Mouse (Mus musculus) megakaryocyte, embryonic 14.5 days (primary cell): ENCODE data around the gene Car12. TPM values are rescaled to one million over a fixed set of nuclear protein-coding genes. Genes with fewer than 3 reads are reported as not detected.

Experiments
- H3K27me3 ChIP-seq: replicated peaks from 2 replicates; pipeline ENCODE3; 2012; ENCODE audit warnings: inconsistent platforms
- H3K36me3 ChIP-seq: replicated peaks from 2 replicates; pipeline ENCODE3; 2012; ENCODE audit warnings: low read length, inconsistent platforms, mixed read lengths
- H3K4me1 ChIP-seq: 2 replicates; pipeline ENCODE4 v1.6.1; 2012; ENCODE audit warnings: inconsistent platforms
- H3K4me3 ChIP-seq: replicated peaks from 2 replicates; pipeline ENCODE3; 2012; ENCODE audit warnings: moderate library complexity, mild to moderate bottlenecking, inconsistent platforms
- H3K9me3 ChIP-seq: 2 replicates; pipeline ENCODE4 v1.6.1; 2012; ENCODE audit warnings: inconsistent platforms
- FLI1 ChIP-seq: IDR thresholded peaks from 2 replicates; pipeline ENCODE4 v1.6.1; 2012; ENCODE audit warnings: low read length, inconsistent platforms, mixed read lengths
- GATA1 ChIP-seq: IDR thresholded peaks from 3 replicates; pipeline ENCODE4 v1.6.1; 2012; ENCODE audit warnings: mixed read lengths, low read length, inconsistent platforms, borderline replicate concordance
- polyA plus RNA-seq: library from polyadenylated mRNA; stranded (reverse); fragments of >175 nt; gene quantifications from 2 replicates; pipeline ENCODE4 v1.2.3, GENCODE M21; 2012; ENCODE audit warnings: low replicate concordance; ENCODE audit not compliant: insufficient read depth

The Car12 gene
- polyA plus RNA-seq, 1 experiment = 1.7 TPM

GRCm38 (mm10) chr9:66708054-66708772, 5.3 kb upstream of the Car12 start:
- Histone ChIP-seq H3K27me3 (peaks cover 39% of the 10 kb centered on the region), H3K4me1 (peaks cover 43% of the 10 kb centered on the region), H3K9me3 (no peaks in the 10 kb centered on the region), H3K4me3 (no peak overlapping the region), H3K36me3 (no peaks in the 10 kb centered on the region)
- TF ChIP-seq FLI1 = no peak
- TF ChIP-seq GATA1 = no peak

- no peak overlapping the region for H3K4me3 ChIP-seq
- H3K36me3 ChIP-seq = no peaks in the 10 kb centered on the region
- no peak for TF ChIP-seq FLI1
- no peak for TF ChIP-seq GATA1
- H3K27me3 ChIP-seq = peaks cover 42% of the 10 kb centered on the region
- H3K9me3 ChIP-seq = no peaks in the 10 kb centered on the region
- H3K4me1 ChIP-seq = peaks cover 50% of the 10 kb centered on the region
Measured at GRCm38 (mm10) chr9:66708816-66709555, 4.5 kb upstream of the Car12 start.

- Histone ChIP-seq H3K9me3 (no peaks in the 10 kb centered on the region), H3K27me3 (peaks cover 56% of the 10 kb centered on the region), H3K4me1 (peaks cover 51% of the 10 kb centered on the region), H3K36me3 (no peaks in the 10 kb centered on the region), H3K4me3 (no peak overlapping the region)
- TF ChIP-seq GATA1 = no peak
- no peak for TF ChIP-seq FLI1
Measured at GRCm38 (mm10) chr9:66710626-66711025, 2.9 kb upstream of the Car12 start.

GRCm38 (mm10) chr9:66714022-66714515, 583 bp downstream of the Car12 start:
- Histone ChIP-seq H3K9me3 (no peaks in the 10 kb centered on the region), H3K36me3 (peaks cover 7% of the 10 kb centered on the region), H3K4me3 (peak overlapping the region; percentile 94), H3K27me3 (peaks cover 52% of the 10 kb centered on the region), H3K4me1 (peaks cover 48% of the 10 kb centered on the region)
- TF ChIP-seq GATA1 = no peak
- no peak for TF ChIP-seq FLI1

GRCm38 (mm10) chr9:66715361-66715760, 1.9 kb downstream of the Car12 start:
- peaks cover 45% of the 10 kb centered on the region for H3K27me3 ChIP-seq
- H3K4me3 ChIP-seq = no peak overlapping the region
- H3K9me3 ChIP-seq = no peaks in the 10 kb centered on the region
- peaks cover 41% of the 10 kb centered on the region for H3K4me1 ChIP-seq
- TF ChIP-seq FLI1 (no peak), GATA1 (no peak)
- peaks cover 16% of the 10 kb centered on the region for H3K36me3 ChIP-seq

- H3K4me3 ChIP-seq = no peak overlapping the region
- H3K27me3 ChIP-seq = peaks cover 42% of the 10 kb centered on the region
- peaks cover 45% of the 10 kb centered on the region for H3K4me1 ChIP-seq
- peaks cover 22% of the 10 kb centered on the region for H3K36me3 ChIP-seq
- TF ChIP-seq GATA1 (no peak), FLI1 (no peak)
- H3K9me3 ChIP-seq = no peaks in the 10 kb centered on the region
Measured at GRCm38 (mm10) chr9:66716533-66716932, 3.0 kb downstream of the Car12 start.

- peaks cover 22% of the 10 kb centered on the region for H3K36me3 ChIP-seq
Measured at GRCm38 (mm10) chr9:66720686-66721450, 7.4 kb downstream of the Car12 start.

GRCm38 (mm10) chr9:66722187-66722868, 8.8 kb downstream of the Car12 start:
- H3K27me3 ChIP-seq = peaks cover 15% of the 10 kb centered on the region
- peaks cover 34% of the 10 kb centered on the region for H3K4me1 ChIP-seq
- peaks cover 23% of the 10 kb centered on the region for H3K36me3 ChIP-seq
- no peak overlapping the region for H3K4me3 ChIP-seq
- TF ChIP-seq FLI1 (no peak), GATA1 (no peak)
- H3K9me3 ChIP-seq = no peaks in the 10 kb centered on the region

More at GRCm38 (mm10) chr9:66720686-66721450, 7.4 kb downstream of the Car12 start:
- no peaks in the 10 kb centered on the region for H3K9me3 ChIP-seq
- no peak for TF ChIP-seq FLI1
- TF ChIP-seq GATA1 = no peak
- peaks cover 36% of the 10 kb centered on the region for H3K4me1 ChIP-seq
- H3K4me3 ChIP-seq = no peak overlapping the region
- H3K27me3 ChIP-seq = peaks cover 15% of the 10 kb centered on the region

GRCm38 (mm10) chr9:66722869-66723272, 9.4 kb downstream of the Car12 start:
- Histone ChIP-seq H3K4me3 (no peak overlapping the region), H3K27me3 (peaks cover 19% of the 10 kb centered on the region), H3K36me3 (peaks cover 26% of the 10 kb centered on the region), H3K4me1 (peaks cover 34% of the 10 kb centered on the region), H3K9me3 (no peaks in the 10 kb centered on the region)
- TF ChIP-seq GATA1 (no peak), FLI1 (no peak)

GRCm38 (mm10) chr9:66725591-66725990, 12.1 kb downstream of the Car12 start:
- H3K27me3 ChIP-seq = peaks cover 23% of the 10 kb centered on the region
- 0 out of 2 replicates have a peak, but pooled peaks cover 4% of the 10 kb centered on the region for H3K9me3 ChIP-seq
- TF ChIP-seq GATA1 (no peak), FLI1 (no peak)
- H3K36me3 ChIP-seq = peaks cover 19% of the 10 kb centered on the region
- H3K4me3 ChIP-seq = no peak overlapping the region
- H3K4me1 ChIP-seq = peaks cover 33% of the 10 kb centered on the region
